Mouse (Mus musculus) neural tube, embryonic 12.5 days (tissue): ENCODE measurements around the gene Drosha. TPM values are rescaled to one million over a fixed set of nuclear protein-coding genes. Genes with fewer than 3 reads are reported as not detected.
"Not testable (repeated sequence)": the region's sequence is repeated elsewhere in the genome, so short reads cannot be mapped to it uniquely, and the experiment has no call there.

ENCODE experiments used
- ATAC-seq: fragments of 200-750 bp; cut with Nextera tagmentation; 2 replicates; pipeline ENCODE4 v1.8.0; 2017; ENCODE audit warnings: low read depth, mild to moderate bottlenecking, moderate TSS enrichment, moderate library complexity; ENCODE audit not compliant: low FRiP score
- H3K27ac ChIP-seq: fragments of 300-500 bp; sonication (generic); 2 replicates; pipeline ENCODE4 v1.5.1; 2016
- H3K27me3 ChIP-seq: fragments of 300-500 bp; sonication (generic); replicated peaks from 2 replicates; pipeline ENCODE4 v1.6.1; 2016; ENCODE audit warnings: mild to moderate bottlenecking
- H3K36me3 ChIP-seq: fragments of 300-500 bp; sonication (generic); 2 replicates; pipeline ENCODE4 v1.6.1; 2016; ENCODE audit warnings: mild to moderate bottlenecking
- H3K4me1 ChIP-seq: fragments of 300-500 bp; sonication (generic); 2 replicates; pipeline ENCODE4 v1.6.1; 2016
- H3K4me2 ChIP-seq: fragments of 300-500 bp; sonication (generic); replicated peaks from 2 replicates; pipeline ENCODE4 v1.6.1; 2016; ENCODE audit warnings: mild to moderate bottlenecking
- H3K4me3 ChIP-seq: fragments of 300-500 bp; sonication (generic); 2 replicates; pipeline ENCODE4 v1.5.1; 2016
- H3K9ac ChIP-seq: fragments of 300-500 bp; sonication (generic); 2 replicates; pipeline ENCODE4 v1.6.1; 2016; ENCODE audit warnings: mild to moderate bottlenecking
- H3K9me3 ChIP-seq: fragments of 300-500 bp; sonication (generic); 2 replicates; pipeline ENCODE4 v1.6.1; 2016; ENCODE audit warnings: mild to moderate bottlenecking
- WGBS: fragments of 180-500 bp; shearing (Covaris S2); methylation state at CpG from one replicate; pipeline ENCODE4 v1.1.7; 2016; 5-methylcytosine and 5-hydroxymethylcytosine counted together
- polyA plus RNA-seq: library from polyadenylated mRNA; unstranded; fragments of >200 nt; fragmentation: Nextera tagmentation; extraction: Ambion mirVana; gene quantifications from 2 replicates; pipeline ENCODE4 v1.2.1, GENCODE M21; 2016

Gene Drosha
- polyA plus RNA-seq, 1 experiment from 2014 or later: 64.7 TPM

GRCm38 (mm10) chr15:12896022-12897009 lies 71.7 kb downstream of the Drosha start:
- no peaks in the 10 kb centered on the region for H3K4me1 ChIP-seq
- no peak for ATAC-seq
- no peak overlapping the region for H3K9ac ChIP-seq
- H3K36me3 ChIP-seq: peaks cover 77% of the 10 kb centered on the region
- H3K4me2 ChIP-seq: no peak overlapping the region
- H3K9me3 ChIP-seq: no peaks in the 10 kb centered on the region
- H3K4me3 ChIP-seq: no peak overlapping the region
- WGBS: 93% methylated on average over 18 of the region's 18 CpGs
- H3K27me3 ChIP-seq: no peaks in the 10 kb centered on the region
- H3K27ac ChIP-seq: no peak overlapping the region

GRCm38 (mm10) chr15:12897831-12898230 lies 73.2 kb downstream of the Drosha start:
- H3K4me3 ChIP-seq: no peak overlapping the region
- H3K9me3 ChIP-seq: no peaks in the 10 kb centered on the region
- no peak overlapping the region for H3K9ac ChIP-seq
- H3K27me3 ChIP-seq: no peaks in the 10 kb centered on the region
- H3K4me1 ChIP-seq: no peaks in the 10 kb centered on the region
- WGBS: 92% methylated on average over 8 of the region's 8 CpGs
- H3K36me3 ChIP-seq: peaks cover 87% of the 10 kb centered on the region
- H3K4me2 ChIP-seq: no peak overlapping the region
- ATAC-seq: no peak
- H3K27ac ChIP-seq: no peak overlapping the region

GRCm38 (mm10) chr15:12900428-12901196 lies 76.0 kb downstream of the Drosha start:
- Histone ChIP-seq H3K36me3 (peaks cover 84% of the 10 kb centered on the region), H3K9ac (no peak overlapping the region), H3K4me2 (no peak overlapping the region), H3K9me3 (no peaks in the 10 kb centered on the region), H3K4me1 (no peaks in the 10 kb centered on the region), H3K27me3 (no peaks in the 10 kb centered on the region), H3K27ac (no peak overlapping the region), H3K4me3 (no peak overlapping the region)
- no peak for ATAC-seq
- WGBS: 93% methylated on average over 18 of the region's 18 CpGs

GRCm38 (mm10) chr15:12901197-12901570 lies 76.6 kb downstream of the Drosha start:
- H3K4me2 ChIP-seq: no peak overlapping the region
- H3K4me1 ChIP-seq: no peaks in the 10 kb centered on the region
- peaks cover 81% of the 10 kb centered on the region for H3K36me3 ChIP-seq
- ATAC-seq: no peak
- 81% methylated on average over 8 of the region's 8 CpGs for WGBS
- no peak overlapping the region for H3K27ac ChIP-seq
- H3K9me3 ChIP-seq: no peaks in the 10 kb centered on the region
- H3K9ac ChIP-seq: no peak overlapping the region
- no peak overlapping the region for H3K4me3 ChIP-seq
- no peaks in the 10 kb centered on the region for H3K27me3 ChIP-seq

- H3K36me3 ChIP-seq: peaks cover 66% of the 10 kb centered on the region
- H3K9ac ChIP-seq: no peak overlapping the region
- H3K27me3 ChIP-seq: no peaks in the 10 kb centered on the region
- no peaks in the 10 kb centered on the region for H3K4me1 ChIP-seq
- ATAC-seq: no peak
- no peaks in the 10 kb centered on the region for H3K9me3 ChIP-seq
- H3K4me3 ChIP-seq: no peak overlapping the region
- no peak overlapping the region for H3K27ac ChIP-seq
- no peak overlapping the region for H3K4me2 ChIP-seq
- WGBS: 90% methylated on average over 6 of the region's 6 CpGs
Measured at GRCm38 (mm10) chr15:12904442-12904841, 79.8 kb downstream of the Drosha start.

- Histone ChIP-seq H3K36me3 (peaks cover 43% of the 10 kb centered on the region), H3K4me2 (no peak overlapping the region), H3K9me3 (no peaks in the 10 kb centered on the region), H3K9ac (no peak overlapping the region), H3K27me3 (no peaks in the 10 kb centered on the region), H3K4me3 (no peak overlapping the region), H3K27ac (no peak overlapping the region), H3K4me1 (no peaks in the 10 kb centered on the region)
- WGBS: 91% methylated on average over 19 of the region's 19 CpGs
- no peak for ATAC-seq
Measured at GRCm38 (mm10) chr15:12907962-12908719, 83.5 kb downstream of the Drosha start.

- 89% methylated on average over 4 of the region's 4 CpGs for WGBS
- Histone ChIP-seq H3K36me3 (peaks cover 41% of the 10 kb centered on the region), H3K9ac (no peak overlapping the region)
Measured at GRCm38 (mm10) chr15:12908720-12909028, 84.1 kb downstream of the Drosha start.

GRCm38 (mm10) chr15:12909171-12909570 lies 84.6 kb downstream of the Drosha start:
- H3K27ac ChIP-seq: no peak overlapping the region
- no peak for ATAC-seq
- H3K36me3 ChIP-seq: peaks cover 41% of the 10 kb centered on the region
- H3K4me2 ChIP-seq: no peak overlapping the region
- WGBS: 89% methylated on average over 7 of the region's 7 CpGs
- H3K27me3 ChIP-seq: no peaks in the 10 kb centered on the region
- H3K9ac ChIP-seq: no peak overlapping the region
- no peaks in the 10 kb centered on the region for H3K4me1 ChIP-seq
- H3K9me3 ChIP-seq: no peaks in the 10 kb centered on the region
- no peak overlapping the region for H3K4me3 ChIP-seq

More at GRCm38 (mm10) chr15:12908720-12909028, 84.1 kb downstream of the Drosha start:
- no peak for ATAC-seq
- H3K4me3 ChIP-seq: no peak overlapping the region
- no peaks in the 10 kb centered on the region for H3K4me1 ChIP-seq
- H3K9me3 ChIP-seq: no peaks in the 10 kb centered on the region
- H3K27ac ChIP-seq: no peak overlapping the region
- no peaks in the 10 kb centered on the region for H3K27me3 ChIP-seq
- no peak overlapping the region for H3K4me2 ChIP-seq

GRCm38 (mm10) chr15:12911082-12911481 lies 86.5 kb downstream of the Drosha start:
- no peak overlapping the region for H3K27ac ChIP-seq
- no peaks in the 10 kb centered on the region for H3K4me1 ChIP-seq
- H3K36me3 ChIP-seq: peaks cover 40% of the 10 kb centered on the region
- H3K9ac ChIP-seq: no peak overlapping the region
- 84% methylated on average over 7 of the region's 7 CpGs for WGBS
- no peaks in the 10 kb centered on the region for H3K9me3 ChIP-seq
- ATAC-seq: 0 out of 2 replicates have a peak, but pooled peaks have one; percentile 9
- H3K4me3 ChIP-seq: no peak overlapping the region
- H3K27me3 ChIP-seq: no peaks in the 10 kb centered on the region
- H3K4me2 ChIP-seq: no peak overlapping the region

- no peak overlapping the region for H3K4me3 ChIP-seq
- H3K4me1 ChIP-seq: no peaks in the 10 kb centered on the region
- H3K27me3 ChIP-seq: no peaks in the 10 kb centered on the region
- ATAC-seq: no peak
- no peaks in the 10 kb centered on the region for H3K9me3 ChIP-seq
- WGBS: 76% methylated on average over 10 of the region's 10 CpGs
- no peak overlapping the region for H3K9ac ChIP-seq
- peaks cover 69% of the 10 kb centered on the region for H3K36me3 ChIP-seq
- no peak overlapping the region for H3K4me2 ChIP-seq
- no peak overlapping the region for H3K27ac ChIP-seq
Measured at GRCm38 (mm10) chr15:12916314-12916815, 91.8 kb downstream of the Drosha start.

- not testable (repeated sequence) for ATAC-seq, H3K4me1 ChIP-seq, H3K27ac ChIP-seq, H3K9me3 ChIP-seq, H3K4me2 ChIP-seq, H3K9ac ChIP-seq, H3K4me3 ChIP-seq, H3K27me3 ChIP-seq
- 90% methylated on average over 11 of the region's 11 CpGs for WGBS
- H3K36me3 ChIP-seq: peaks cover 76% of the 10 kb centered on the region
Measured at GRCm38 (mm10) chr15:12919326-12919966, 94.8 kb downstream of the Drosha start.
